Mouse (Mus musculus): Measurements from ENCODE around the gene Clec2d. TPM values are rescaled to one million over a fixed set of nuclear protein-coding genes. Genes with fewer than 3 reads are reported as not detected.

Gene Clec2d
- polyA plus RNA-seq, 1 experiment from 2014 or later, result 0.90 TPM

DNA sequence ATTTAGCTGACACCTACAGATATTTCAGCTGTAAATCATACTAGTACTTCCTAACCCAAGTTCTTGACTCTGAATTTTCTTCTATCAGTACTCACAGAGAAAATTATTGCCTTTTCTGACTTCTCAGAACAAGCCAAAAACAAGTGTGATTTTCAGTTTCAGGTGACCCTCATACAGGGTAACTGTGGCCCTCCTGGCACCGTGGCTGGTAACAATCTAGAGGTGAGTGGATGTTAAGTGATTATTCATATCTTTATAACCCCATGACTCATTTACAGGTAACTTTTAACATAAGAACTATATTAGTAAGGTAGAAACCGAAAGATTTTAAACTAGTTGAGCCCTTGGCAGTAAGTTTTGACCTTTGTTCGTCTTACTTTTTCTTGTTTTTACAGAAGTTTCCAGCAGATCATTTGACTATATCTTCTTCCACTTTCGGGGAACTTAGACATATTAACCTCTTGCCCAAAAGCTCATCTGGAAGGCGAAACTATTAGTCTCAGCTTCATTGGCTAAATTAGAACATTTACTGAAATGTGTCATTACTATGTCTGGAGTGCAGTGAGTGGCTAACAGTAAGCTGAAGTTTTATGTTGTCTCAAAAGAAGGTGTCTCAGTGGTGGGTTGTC, 28.6 kb downstream of the Clec2d start:
- no peak for ATAC-seq (ENCODE audit: low FRiP score, low TSS enrichment)
- no peaks in the 10 kb centered on the region for H3K36me3 ChIP-seq (ENCODE audit: insufficient read depth, low read length)
- WGBS, result 86% methylated on average over 5 of the region's 5 CpGs
- no peak overlapping the region for H3K4me3 ChIP-seq (ENCODE audit: low read length)
- H3K27me3 ChIP-seq (ENCODE audit: insufficient read depth, low read length), result no peaks in the 10 kb centered on the region
- no peak overlapping the region for H3K4me2 ChIP-seq (replicated peaks; ENCODE audit: low read depth, low read length)
- no peaks in the 10 kb centered on the region for H3K9me3 ChIP-seq (ENCODE audit: low read length)
- peaks cover 15% of the 10 kb centered on the region for H3K4me1 ChIP-seq (ENCODE audit: insufficient read depth, low read length)
- H3K9ac ChIP-seq (replicated peaks; ENCODE audit: low read length), result no peak overlapping the region
- H3K27ac ChIP-seq (ENCODE audit: low read length), result no peak overlapping the region

DNA sequence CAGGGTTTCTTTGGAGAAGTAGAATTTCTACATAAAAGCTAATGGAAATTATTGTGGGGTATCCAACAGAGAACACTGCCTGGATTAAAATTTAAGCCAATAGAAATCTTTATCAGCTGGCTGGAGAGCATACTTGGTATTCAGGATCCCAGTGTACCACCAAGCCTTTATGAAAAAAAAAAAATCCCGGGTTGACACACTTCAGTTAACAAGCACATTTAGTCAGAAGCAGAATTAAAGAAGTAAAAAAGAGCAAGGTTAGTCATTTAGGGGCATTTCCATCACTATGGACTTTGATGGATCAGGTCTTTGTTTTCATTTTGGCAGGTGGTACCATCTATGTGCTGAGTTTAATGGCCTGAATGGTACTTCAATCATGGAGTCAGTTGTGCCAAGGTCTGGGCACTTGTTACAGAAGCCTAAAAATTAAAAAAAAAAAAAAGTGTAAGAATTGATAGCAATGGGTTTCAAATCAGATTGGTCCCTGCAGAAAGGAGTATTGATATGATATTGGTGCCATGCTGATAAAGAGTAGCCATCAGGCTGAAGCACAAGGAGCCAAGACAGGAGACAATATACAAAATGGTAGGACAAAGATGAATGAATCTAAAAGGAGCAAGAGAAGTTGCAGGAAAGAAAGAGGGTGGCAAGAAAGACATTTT, 29.5 kb downstream of the Clec2d start:
- Histone ChIP-seq H3K9ac (replicated peaks; ENCODE audit: low read length) (no peak overlapping the region), H3K4me1 (ENCODE audit: insufficient read depth, low read length) (peaks cover 21% of the 10 kb centered on the region), H3K9me3 (ENCODE audit: low read length) (no peaks in the 10 kb centered on the region), H3K27me3 (ENCODE audit: insufficient read depth, low read length) (no peaks in the 10 kb centered on the region), H3K36me3 (ENCODE audit: insufficient read depth, low read length) (no peaks in the 10 kb centered on the region), H3K4me2 (replicated peaks; ENCODE audit: low read depth, low read length) (no peak overlapping the region), H3K4me3 (ENCODE audit: low read length) (no peak overlapping the region), H3K27ac (ENCODE audit: low read length) (peak overlapping the region; percentile 48; the same call in 1 of the 2 replicates)
- WGBS, result 50% methylated on average over 1 of the region's 1 CpGs
- no peak for ATAC-seq (ENCODE audit: low FRiP score, low TSS enrichment)

DNA sequence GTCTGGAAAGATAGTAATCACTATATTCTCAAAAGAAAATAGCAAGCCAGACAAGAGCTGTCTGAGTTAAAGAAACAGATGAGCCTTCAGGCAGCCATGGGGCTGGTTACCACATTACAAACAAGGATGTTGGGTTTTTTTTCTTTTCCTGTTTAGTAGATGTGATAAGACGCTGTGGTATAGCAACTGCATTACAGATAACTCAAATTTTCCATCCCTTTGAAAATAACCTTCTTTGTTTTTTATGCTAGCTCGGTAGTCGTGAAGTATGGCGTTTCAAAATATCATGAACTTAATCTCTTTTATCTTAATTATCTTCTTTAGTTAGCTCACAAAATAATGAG, 30.0 kb downstream of the Clec2d start:
- no peak overlapping the region for H3K9ac ChIP-seq (replicated peaks; ENCODE audit: low read length)
- H3K4me1 ChIP-seq (ENCODE audit: insufficient read depth, low read length), result peaks cover 21% of the 10 kb centered on the region
- no peaks in the 10 kb centered on the region for H3K27me3 ChIP-seq (ENCODE audit: insufficient read depth, low read length)
- 70% methylated on average over 4 of the region's 4 CpGs for WGBS
- no peak overlapping the region for H3K4me2 ChIP-seq (replicated peaks; ENCODE audit: low read depth, low read length)
- H3K36me3 ChIP-seq (ENCODE audit: insufficient read depth, low read length), result no peaks in the 10 kb centered on the region
- no peak for ATAC-seq (ENCODE audit: low FRiP score, low TSS enrichment)
- H3K9me3 ChIP-seq (ENCODE audit: low read length), result no peaks in the 10 kb centered on the region
- peak overlapping the region; percentile 48; the same call in 1 of the 2 replicates for H3K27ac ChIP-seq (ENCODE audit: low read length)
- no peak overlapping the region for H3K4me3 ChIP-seq (ENCODE audit: low read length)

DNA sequence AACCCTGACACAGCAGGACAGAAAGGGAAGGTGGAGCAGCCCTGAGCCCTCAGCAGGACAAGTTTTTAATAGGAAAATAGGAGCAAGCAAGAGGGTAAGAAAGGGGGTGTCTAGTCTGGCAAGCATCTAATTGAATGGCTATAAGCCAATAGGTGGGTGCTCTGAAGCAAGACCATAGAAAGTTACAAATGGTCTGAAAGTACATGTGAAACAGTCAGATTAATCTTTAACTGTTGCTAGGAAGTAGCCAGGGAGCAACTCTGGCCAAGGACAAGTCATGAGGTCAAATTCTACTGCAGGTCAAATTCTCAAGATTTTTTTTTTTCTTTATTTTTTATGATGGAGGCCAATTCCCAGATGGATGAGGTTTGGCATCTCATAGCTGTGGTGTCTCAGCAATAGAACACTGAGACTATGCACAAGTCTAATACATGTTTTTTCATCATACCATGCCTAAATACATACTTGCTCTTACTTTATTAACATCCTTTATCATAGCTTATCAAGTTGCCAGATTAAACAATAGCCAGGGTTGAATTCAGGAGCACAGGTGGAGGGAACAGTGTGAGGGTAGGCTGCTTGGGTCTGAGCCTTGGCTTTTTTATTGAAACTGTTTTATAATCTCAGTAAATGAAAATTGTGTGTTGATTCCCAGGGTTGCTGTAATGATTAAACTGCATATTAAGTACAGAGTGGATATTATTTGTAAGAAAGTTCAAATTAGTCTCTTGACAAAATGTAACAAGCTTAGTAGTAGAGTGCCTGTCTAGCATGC, 32.2 kb downstream of the Clec2d start:
- Histone ChIP-seq H3K27ac (ENCODE audit: low read length) (peak overlapping the region; percentile 92), H3K4me1 (ENCODE audit: insufficient read depth, low read length) (peaks cover 29% of the 10 kb centered on the region), H3K4me3 (ENCODE audit: low read length) (no peak overlapping the region), H3K4me2 (replicated peaks; ENCODE audit: low read depth, low read length) (0 out of 2 replicates have a peak overlapping the region, but pooled peaks have one; percentile 10), H3K9ac (replicated peaks; ENCODE audit: low read length) (no peak overlapping the region), H3K27me3 (ENCODE audit: insufficient read depth, low read length) (no peaks in the 10 kb centered on the region), H3K36me3 (ENCODE audit: insufficient read depth, low read length) (no peaks in the 10 kb centered on the region), H3K9me3 (ENCODE audit: low read length) (no peaks in the 10 kb centered on the region)
- peak; percentile 82 for ATAC-seq (ENCODE audit: low FRiP score, low TSS enrichment)

DNA sequence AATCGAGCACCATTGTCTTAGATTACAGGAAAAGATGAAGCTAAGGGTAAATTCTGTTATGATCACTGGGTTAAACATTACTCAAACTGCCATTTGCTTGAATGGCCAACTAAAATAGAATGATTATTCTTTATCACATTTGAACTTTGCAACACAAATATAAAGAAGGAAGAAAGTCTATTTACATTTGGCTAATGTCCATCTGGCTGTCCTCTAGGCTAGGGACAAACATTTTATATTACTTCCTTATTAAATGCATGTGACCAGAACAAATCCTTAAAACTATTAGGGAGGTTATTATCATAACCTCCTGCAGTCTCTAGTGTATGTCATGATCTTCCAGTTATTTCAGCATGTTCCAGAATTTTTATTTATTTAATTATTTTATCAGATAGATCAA, 33.1 kb downstream of the Clec2d start:
- ATAC-seq (ENCODE audit: low FRiP score, low TSS enrichment), result peak; percentile 83; the same call in 1 of the 2 replicates
- no peak overlapping the region for H3K4me2 ChIP-seq (replicated peaks; ENCODE audit: low read depth, low read length)
- peaks cover 29% of the 10 kb centered on the region for H3K4me1 ChIP-seq (ENCODE audit: insufficient read depth, low read length)
- H3K36me3 ChIP-seq (ENCODE audit: insufficient read depth, low read length), result no peaks in the 10 kb centered on the region
- H3K9ac ChIP-seq (replicated peaks; ENCODE audit: low read length), result no peak overlapping the region
- H3K4me3 ChIP-seq (ENCODE audit: low read length), result no peak overlapping the region
- H3K27ac ChIP-seq (ENCODE audit: low read length), result no peak overlapping the region
- 41% methylated on average over 1 of the region's 1 CpGs for WGBS
- H3K9me3 ChIP-seq (ENCODE audit: low read length), result no peaks in the 10 kb centered on the region
- no peaks in the 10 kb centered on the region for H3K27me3 ChIP-seq (ENCODE audit: insufficient read depth, low read length)

DNA sequence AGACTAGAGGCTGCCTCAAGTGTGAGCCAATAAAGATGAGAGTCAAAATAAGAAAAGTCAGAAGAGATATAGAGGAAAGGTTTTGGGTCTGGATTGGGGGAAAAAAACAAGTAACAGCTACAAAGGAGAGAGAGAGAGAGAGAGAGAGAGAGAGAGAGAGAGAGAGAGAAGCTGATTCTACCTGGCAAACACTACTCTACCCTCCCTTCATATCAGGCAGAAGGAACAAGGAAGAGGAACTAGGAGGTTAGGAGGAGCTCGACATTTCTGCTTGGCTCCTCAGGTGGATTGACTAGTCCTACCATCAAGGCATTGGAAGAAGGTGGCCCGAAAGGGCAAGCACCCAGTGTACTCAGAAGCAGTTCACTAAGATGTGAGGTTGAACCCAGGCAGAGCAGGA, 33.8 kb downstream of the Clec2d start:
- H3K9me3 ChIP-seq (ENCODE audit: low read length), result no peaks in the 10 kb centered on the region
- WGBS, result 86% methylated on average over 2 of the region's 2 CpGs
- no peak overlapping the region for H3K9ac ChIP-seq (replicated peaks; ENCODE audit: low read length)
- ATAC-seq (ENCODE audit: low FRiP score, low TSS enrichment), result no peak
- H3K36me3 ChIP-seq (ENCODE audit: insufficient read depth, low read length), result no peaks in the 10 kb centered on the region
- H3K4me2 ChIP-seq (replicated peaks; ENCODE audit: low read depth, low read length), result no peak overlapping the region
- H3K27ac ChIP-seq (ENCODE audit: low read length), result peak overlapping the region; percentile 81
- peaks cover 29% of the 10 kb centered on the region for H3K4me1 ChIP-seq (ENCODE audit: insufficient read depth, low read length)
- no peak overlapping the region for H3K4me3 ChIP-seq (ENCODE audit: low read length)
- H3K27me3 ChIP-seq (ENCODE audit: insufficient read depth, low read length), result no peaks in the 10 kb centered on the region

DNA sequence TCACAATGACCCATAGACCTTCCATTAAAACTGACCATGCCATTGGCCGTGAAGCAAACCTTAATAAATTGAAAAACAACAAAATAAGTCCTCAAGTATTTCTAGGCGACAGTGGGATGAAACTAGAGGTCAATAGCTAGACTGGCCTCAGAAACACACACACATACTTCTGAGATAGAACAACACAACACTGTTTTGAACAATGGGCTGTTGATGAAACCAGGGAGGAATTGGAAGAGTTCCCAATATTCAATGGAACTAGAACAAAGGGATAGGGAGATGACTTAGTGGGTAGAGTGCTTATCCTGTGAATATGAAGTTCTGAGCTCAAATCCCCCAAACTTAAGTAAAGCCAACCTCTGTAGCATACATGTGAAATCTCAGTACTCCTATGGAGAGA, 34.6 kb downstream of the Clec2d start:
- H3K9me3 ChIP-seq (ENCODE audit: low read length), result no peaks in the 10 kb centered on the region
- ATAC-seq (ENCODE audit: low FRiP score, low TSS enrichment), result no peak
- H3K9ac ChIP-seq (replicated peaks; ENCODE audit: low read length), result no peak overlapping the region
- H3K36me3 ChIP-seq (ENCODE audit: insufficient read depth, low read length), result no peaks in the 10 kb centered on the region
- no peak overlapping the region for H3K4me3 ChIP-seq (ENCODE audit: low read length)
- H3K27ac ChIP-seq (ENCODE audit: low read length), result no peak overlapping the region
- H3K4me2 ChIP-seq (replicated peaks; ENCODE audit: low read depth, low read length), result no peak overlapping the region
- no peaks in the 10 kb centered on the region for H3K27me3 ChIP-seq (ENCODE audit: insufficient read depth, low read length)
- H3K4me1 ChIP-seq (ENCODE audit: insufficient read depth, low read length), result peaks cover 29% of the 10 kb centered on the region
- WGBS, result 82% methylated on average over 2 of the region's 2 CpGs

DNA sequence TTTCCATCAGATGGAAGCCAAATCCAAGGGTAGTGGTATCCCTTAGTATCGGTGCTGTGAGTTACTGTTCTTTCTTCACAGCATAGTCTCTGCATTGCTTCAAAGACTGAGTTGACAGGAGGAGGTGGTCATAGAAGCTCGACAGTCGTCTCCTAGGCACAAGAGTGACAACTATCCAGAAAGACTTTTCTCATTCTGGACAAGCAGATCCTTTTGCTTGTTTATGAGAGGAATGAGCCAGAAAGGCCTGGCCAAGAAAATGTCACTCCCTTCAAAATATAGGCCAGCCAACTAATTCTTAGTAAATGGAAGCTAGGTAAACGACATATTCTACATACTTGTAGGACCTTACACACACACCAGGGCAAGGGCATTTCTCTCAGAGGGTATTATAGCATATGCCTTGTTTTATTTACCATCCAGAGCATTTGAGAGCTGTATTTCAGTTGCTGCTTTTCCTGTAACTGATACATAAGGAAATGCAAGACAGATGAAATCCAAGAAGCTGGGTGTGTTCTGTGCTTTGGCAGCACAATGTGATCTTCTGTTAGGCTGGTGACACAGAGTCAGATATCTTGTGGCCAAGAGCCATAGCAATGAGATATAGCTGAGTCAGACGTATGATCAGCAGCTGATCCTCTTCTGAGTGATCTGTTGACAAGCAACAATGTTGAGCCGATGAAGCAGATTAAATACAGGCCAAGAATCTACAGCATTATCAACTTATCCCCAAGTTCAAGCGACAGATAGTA, 35.6 kb downstream of the Clec2d start:
- peaks cover 29% of the 10 kb centered on the region for H3K4me1 ChIP-seq (ENCODE audit: insufficient read depth, low read length)
- peak overlapping the region; percentile 43; the same call in 1 of the 2 replicates for H3K27ac ChIP-seq (ENCODE audit: low read length)
- no peak overlapping the region for H3K4me2 ChIP-seq (replicated peaks; ENCODE audit: low read depth, low read length)
- H3K9me3 ChIP-seq (ENCODE audit: low read length), result no peaks in the 10 kb centered on the region
- no peaks in the 10 kb centered on the region for H3K27me3 ChIP-seq (ENCODE audit: insufficient read depth, low read length)
- H3K4me3 ChIP-seq (ENCODE audit: low read length), result no peak overlapping the region
- no peaks in the 10 kb centered on the region for H3K36me3 ChIP-seq (ENCODE audit: insufficient read depth, low read length)
- H3K9ac ChIP-seq (replicated peaks; ENCODE audit: low read length), result no peak overlapping the region
- peak; percentile 40; the same call in 1 of the 2 replicates for ATAC-seq (ENCODE audit: low FRiP score, low TSS enrichment)
- 61% methylated on average over 7 of the region's 7 CpGs for WGBS

DNA sequence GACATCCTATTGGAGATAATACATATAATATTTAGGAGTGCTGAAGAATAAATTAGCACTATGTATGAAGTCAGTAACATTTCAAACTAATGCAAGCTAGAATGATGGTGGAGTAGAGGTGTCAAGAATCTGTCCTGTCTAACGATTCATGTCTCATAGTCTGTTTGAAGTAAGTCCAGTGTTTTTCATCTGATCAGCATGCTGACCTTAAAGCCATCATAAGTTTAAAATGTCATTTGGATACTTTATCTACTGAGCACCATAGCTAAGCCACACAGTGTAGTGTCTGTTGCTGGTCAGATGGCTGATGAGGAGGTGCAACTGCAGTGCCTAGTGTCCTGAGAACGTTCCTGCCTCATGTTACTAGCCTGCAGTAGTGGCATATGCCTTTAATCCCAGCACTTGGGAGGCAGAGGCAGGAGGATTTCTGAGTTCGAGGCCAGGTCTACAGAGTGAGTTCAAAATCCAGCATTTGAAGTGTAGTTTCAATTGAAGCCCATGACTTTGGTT, 36.4 kb downstream of the Clec2d start:
- Histone ChIP-seq H3K4me3 (ENCODE audit: low read length) (no peak overlapping the region), H3K36me3 (ENCODE audit: insufficient read depth, low read length) (no peaks in the 10 kb centered on the region), H3K9me3 (ENCODE audit: low read length) (no peaks in the 10 kb centered on the region), H3K9ac (replicated peaks; ENCODE audit: low read length) (no peak overlapping the region), H3K4me1 (ENCODE audit: insufficient read depth, low read length) (peaks cover 29% of the 10 kb centered on the region), H3K4me2 (replicated peaks; ENCODE audit: low read depth, low read length) (no peak overlapping the region), H3K27ac (ENCODE audit: low read length) (peak overlapping the region; percentile 34; the same call in 1 of the 2 replicates), H3K27me3 (ENCODE audit: insufficient read depth, low read length) (no peaks in the 10 kb centered on the region)
- WGBS, result 84% methylated on average over 3 of the region's 3 CpGs
- ATAC-seq (ENCODE audit: low FRiP score, low TSS enrichment), result no peak
